Mouse (Mus musculus) liver, postnatal 0 days (tissue): ENCODE measurements around the gene Ppp1r13b.

Source experiments
- CTCF ChIP-seq: sonication (generic); IDR thresholded peaks from 2 replicates; pipeline ENCODE4 v1.5.1; 2016; ENCODE audit warnings: antibody characterized with exemption, low read depth
- EP300 ChIP-seq: IDR thresholded peaks from 2 replicates; pipeline ENCODE4 v1.6.1; 2016; ENCODE audit warnings: antibody characterized with exemption, low read depth, mild to moderate bottlenecking

DNA sequence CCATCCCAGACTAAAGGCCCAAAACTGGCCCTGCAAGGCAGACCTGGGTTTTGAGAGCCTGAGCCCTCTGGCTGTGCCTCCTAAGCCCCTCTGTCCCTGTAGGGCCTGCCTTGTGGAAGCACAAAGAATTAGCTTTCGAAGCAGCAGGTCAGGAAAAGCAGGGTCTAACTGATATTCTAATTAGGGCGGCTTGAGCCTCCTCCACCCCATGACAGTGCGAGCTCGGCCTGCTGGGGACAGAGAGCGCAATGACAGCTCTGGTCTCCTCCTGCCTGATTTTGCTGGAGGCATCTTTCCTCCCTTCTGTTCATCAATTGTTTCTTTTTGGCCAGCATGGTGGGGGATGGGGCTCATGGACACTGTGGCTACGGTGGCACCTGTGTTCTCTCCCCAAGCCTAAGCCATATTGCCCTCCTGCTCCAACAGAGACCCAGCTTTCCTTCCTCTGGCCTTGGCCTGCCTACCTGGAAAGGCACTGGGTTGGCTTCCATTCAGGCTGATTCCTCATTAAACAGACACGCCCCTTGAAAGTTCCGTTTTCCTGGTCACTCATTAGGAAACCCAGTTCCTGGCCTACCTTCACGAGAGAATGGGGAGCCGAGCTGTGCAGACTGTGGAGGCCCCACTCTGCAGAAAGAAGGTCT is 35.6 kb upstream of the Ppp1r13b start:
- TF ChIP-seq CTCF (no peak), EP300 (no peak)
